Mouse (Mus musculus): ENCODE measurements around the gene Sytl4.

The Sytl4 gene

GRCm38 (mm10) chrX:133981231-133982002 lies at the start of gene Sytl4:
Gene Sytl4 (minus strand): TSS chrX:133981812.
- no peak for DNase-seq (ENCODE audit: low read depth, low spot score)

DNA sequence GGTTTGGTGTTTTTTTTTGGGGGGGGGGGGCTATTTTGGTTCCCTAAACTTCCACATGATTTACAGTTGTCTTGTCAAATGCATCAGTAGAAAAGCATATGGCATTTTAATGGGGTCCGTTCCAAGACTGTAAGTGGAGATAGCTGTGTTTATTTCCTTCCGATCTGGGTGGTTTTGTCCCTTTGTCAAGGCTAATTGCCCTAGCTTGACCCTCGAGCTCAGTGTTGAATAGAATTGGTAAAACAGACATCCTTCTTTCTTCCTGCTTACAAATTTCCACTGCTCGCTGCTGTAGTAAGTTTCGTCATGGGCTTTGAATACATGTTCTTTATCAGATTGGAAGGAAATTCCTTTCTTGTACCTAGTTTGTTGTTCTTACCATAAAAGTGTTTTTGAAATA lies 39.1 kb upstream of the Sytl4 start:
- no peak for DNase-seq (ENCODE audit: low read depth, low spot score)

- peak; percentile 11 for DNase-seq (ENCODE audit: low read depth, low spot score)
These were observed 37.4 kb upstream of the Sytl4 start for GRCm38 (mm10) chrX:134019005-134019404.

DNA sequence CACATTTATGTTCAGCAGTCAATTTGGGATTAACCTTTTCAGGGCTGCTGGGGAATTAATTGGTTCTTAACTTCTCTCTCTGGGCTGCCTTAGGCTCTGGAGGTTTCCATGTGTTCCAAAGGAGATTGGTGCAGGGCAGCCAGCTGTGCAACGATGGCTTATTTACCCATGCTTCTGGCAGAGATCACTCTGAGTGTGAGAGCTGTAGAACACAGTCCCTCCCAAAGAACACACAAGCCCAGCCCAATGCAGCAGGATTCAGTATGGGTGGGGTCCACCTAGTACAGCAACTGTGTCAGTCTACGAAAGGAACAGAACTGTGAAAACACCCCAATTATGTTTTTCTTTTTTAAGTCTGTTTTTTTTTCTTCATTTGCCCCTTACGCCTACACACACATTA lies 14.3 kb upstream of the Sytl4 start:
- no peak for DNase-seq (ENCODE audit: low read depth, low spot score)

- no peak for DNase-seq (ENCODE audit: low read depth, low spot score)
These were observed 17.0 kb downstream of the Sytl4 start for GRCm38 (mm10) chrX:133964615-133965014.

DNA sequence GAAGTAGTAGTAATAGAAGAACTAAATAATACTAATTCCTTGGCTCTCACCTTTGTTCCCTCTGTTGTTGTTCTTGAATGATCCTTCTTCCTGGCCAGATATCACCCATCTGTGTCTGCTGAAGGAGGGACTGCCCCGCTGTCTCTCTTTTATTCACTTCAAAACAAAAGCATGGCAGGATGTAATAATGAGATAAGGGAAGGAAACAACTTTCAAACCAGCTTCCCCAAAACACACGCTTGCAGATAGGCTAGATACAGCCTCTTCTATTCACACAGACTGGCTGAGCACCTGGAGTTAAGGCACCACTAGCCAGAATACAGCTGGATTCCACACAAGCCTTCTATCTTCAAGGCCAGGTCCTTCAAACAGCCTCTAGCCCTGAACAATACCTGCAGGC lies 21.0 kb downstream of the Sytl4 start:
- DNase-seq (ENCODE audit: low read depth, low spot score) = no peak

DNA sequence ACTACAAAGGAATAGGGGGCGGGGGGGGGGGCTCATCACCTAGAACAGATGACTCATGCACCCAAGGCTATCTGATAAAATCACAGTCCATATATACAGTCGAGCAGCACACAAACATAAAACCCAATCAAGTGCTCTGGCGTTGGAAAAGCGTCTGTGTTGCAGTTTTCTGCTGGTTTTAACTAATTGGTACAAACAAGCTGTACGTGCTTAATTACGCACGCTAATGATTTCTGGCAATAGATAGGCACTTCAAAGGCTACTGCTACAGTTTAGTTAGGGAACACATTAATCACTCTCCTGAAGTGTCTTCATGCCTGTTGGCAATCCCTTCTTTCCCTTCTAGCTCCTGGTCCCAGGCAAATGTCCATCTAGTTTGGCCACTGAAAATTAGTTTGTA lies 27.0 kb downstream of the Sytl4 start:
- no peak for DNase-seq (ENCODE audit: low read depth, low spot score)

DNA sequence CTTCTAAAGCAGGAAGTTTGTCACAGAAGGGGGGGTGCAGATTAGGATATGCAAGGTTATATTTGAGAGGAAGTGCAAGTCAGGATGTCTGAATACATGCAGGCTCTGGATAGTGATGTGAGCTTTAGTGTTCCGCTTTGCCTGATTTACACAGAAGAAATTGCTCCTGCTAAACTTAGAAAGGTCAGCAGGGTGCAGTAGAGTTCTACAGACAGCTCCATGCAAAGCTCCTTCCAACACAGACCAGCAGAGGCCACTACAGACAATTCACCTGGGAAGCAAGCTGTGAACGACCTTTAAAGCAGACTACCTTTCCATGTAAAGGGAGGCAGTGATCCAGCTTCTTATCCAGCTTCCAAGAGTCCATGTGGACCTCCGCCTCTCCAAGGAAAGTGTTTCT lies 34.2 kb downstream of the Sytl4 start:
- DNase-seq (ENCODE audit: low read depth, low spot score) = no peak

DNA sequence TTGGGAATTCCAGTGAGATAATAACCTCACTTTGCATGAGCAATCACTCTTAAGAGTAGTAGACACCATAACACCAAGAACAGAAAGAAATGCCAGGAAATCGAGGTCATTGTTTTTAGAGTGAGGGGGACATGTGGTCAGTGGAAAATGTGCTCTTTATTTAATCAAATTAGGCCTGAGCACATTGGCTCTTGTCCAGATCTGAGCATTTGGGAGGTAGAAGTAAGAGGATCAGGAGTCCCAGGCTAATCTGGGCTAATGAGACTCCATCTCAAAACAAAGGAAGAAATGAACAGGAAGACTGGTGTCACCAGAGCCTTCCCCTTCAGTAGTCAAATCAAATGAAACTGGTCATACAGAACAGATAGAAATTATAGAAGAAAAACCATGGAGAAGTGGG lies 42.1 kb downstream of the Sytl4 start:
- DNase-seq (ENCODE audit: low read depth, low spot score) = no peak

DNA sequence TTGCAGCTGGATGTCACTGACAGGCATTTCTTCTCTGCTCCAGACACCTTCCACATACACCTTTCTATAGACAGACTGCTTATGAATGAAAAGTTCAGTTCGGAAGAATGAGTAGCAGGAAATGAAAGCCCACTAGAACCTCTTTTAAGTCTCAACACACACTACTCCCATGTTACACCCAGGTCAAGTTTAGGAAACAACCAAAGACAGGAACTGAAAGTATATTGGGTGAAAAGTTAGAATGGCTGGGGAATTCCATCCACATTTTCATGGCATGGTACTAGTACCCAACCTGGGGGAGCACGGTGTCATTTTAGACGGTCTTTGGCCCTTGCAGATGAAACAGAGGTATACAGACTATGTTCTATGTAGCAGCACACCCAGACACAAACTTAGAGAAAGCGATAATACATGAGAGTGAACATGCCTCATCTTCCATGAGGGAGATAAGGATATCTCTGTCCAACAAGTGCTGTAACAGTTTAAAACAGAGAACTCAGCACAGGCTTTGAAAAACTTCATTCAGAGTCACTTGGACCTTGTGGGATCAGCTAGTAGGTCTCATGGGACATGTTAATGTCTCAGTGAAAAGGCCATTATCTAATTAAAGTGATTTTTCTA lies 44.9 kb downstream of the Sytl4 start:
- DNase-seq (ENCODE audit: low read depth, low spot score) = no peak

- no peak for DNase-seq (ENCODE audit: low read depth, low spot score)
These were observed 50.2 kb downstream of the Sytl4 start for GRCm38 (mm10) chrX:133931302-133932013.

DNA sequence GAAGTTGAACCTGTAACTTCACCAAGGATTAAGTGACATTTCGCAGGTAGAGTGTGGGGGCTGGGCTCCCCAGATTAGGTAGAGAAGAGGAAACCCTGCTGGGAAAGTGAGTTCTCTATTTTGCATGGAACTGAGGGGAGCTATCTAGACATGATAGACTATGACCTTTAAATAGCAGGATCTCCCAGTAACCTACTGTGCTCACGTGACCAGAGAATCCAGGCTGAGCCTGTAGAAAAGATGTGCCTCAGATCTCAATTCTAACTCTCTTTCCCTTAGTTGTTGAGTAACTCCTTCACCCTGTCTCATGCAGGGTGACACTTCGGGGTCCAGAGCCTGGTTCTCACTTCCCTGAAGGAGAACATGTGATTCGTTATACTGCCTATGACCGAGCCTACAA lies 54.9 kb downstream of the Sytl4 start:
- DNase-seq (ENCODE audit: low read depth, low spot score) = no peak

DNA sequence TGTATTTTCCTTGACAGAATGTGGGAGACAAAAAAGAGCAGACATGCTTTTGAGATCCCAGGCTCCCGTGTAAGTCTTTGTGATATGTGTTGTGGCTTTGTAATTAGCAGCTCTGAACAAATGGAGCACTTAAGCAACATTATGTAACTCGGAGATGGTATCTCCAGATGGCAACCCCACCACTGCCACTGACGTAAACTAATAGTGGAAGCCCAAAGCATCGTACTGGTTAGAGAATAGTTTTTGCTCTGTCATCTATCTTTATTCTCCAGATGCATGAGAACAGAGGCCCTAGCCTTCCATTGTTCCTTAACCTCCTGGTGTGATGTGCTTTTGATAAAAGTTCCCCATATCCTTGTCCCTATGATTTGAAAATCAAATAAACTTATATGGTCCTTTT lies 60.4 kb downstream of the Sytl4 start:
- no peak for DNase-seq (ENCODE audit: low read depth, low spot score)

GRCm38 (mm10) chrX:133914219-133914618 lies 67.4 kb downstream of the Sytl4 start:
- no peak for DNase-seq (ENCODE audit: low read depth, low spot score)

- no peak for DNase-seq (ENCODE audit: low read depth, low spot score)
These were observed 68.6 kb downstream of the Sytl4 start for GRCm38 (mm10) chrX:133913006-133913405.

DNA sequence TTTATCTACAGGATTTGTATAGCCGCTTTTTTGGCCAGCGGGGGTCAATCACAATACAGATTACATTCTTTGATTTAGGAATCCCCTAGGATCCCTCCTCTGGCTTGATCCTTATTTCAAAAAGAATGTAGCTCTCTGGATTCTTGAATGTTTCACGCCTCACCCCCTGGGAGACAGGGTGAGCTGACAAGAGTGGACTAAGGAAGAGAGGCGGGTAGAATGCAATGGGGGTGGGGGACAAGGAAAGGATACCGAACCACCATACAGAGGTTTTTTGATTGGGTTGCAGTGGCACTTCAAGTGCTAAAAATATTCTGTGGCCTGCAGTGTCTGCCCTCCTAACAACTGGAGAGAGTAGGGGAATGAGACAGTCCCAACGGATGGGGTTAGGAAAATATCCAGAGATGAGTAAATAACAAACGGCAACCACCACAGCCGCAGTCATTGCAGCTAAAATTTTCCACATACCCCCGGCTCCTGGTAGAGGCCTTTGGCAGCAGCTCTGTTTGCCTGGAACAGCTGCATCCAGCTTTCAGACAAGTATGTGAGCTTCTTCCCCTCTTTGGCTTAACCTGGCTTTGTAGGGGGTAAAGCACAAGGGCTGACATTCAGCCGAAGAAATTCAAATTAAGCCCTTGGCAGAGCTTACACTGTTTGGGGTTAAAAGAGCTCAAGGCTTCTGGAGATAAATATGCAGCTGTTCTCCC lies 70.1 kb downstream of the Sytl4 start:
- DNase-seq (ENCODE audit: low read depth, low spot score) = no peak

- no peak for DNase-seq (ENCODE audit: low read depth, low spot score)
These were observed 73.4 kb downstream of the Sytl4 start, which contains the start of gene Srpx2 for GRCm38 (mm10) chrX:133908261-133908660. Gene Srpx2 (plus strand): TSS chrX:133908426.

GRCm38 (mm10) chrX:133898014-133898542 lies 83.5 kb downstream of the Sytl4 start, which contains the start of gene Tspan6:
Gene Tspan6 (minus strand): TSS chrX:133898429.
- DNase-seq (ENCODE audit: low read depth, low spot score) = peak; percentile 20

DNA sequence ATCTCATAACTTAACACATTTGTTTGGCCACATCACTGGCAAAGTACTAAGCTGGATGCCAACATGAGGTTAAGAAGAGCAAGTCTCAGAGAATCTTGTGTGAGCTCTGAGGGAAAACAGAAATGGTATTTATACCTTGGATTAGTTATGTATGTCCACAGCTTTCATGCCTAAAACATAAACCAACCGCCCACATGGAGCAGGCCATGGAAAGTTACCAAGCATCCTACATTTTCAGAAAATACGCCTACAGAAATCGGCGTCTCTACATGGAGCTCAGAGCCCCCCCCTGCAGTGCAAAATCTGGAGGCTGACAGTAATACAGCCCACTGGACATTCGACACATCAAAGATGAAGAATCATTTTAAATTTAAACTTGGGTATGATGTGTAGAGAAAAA lies 93.5 kb downstream of the Sytl4 start:
- DNase-seq (ENCODE audit: low read depth, low spot score) = no peak

GRCm38 (mm10) chrX:133887308-133887707 lies 94.3 kb downstream of the Sytl4 start:
- no peak for DNase-seq (ENCODE audit: low read depth, low spot score)
